Mouse (Mus musculus) lung, postnatal 0 days (tissue): ENCODE data around the gene Abca3.

Experiments
- CTCF ChIP-seq: IDR thresholded peaks from 2 replicates; pipeline ENCODE4 v1.5.1; 2016; ENCODE audit warnings: antibody characterized with exemption, mild to moderate bottlenecking
- EP300 ChIP-seq: IDR thresholded peaks from 2 replicates; pipeline ENCODE4 v1.6.1; 2016; ENCODE audit warnings: antibody characterized with exemption, mild to moderate bottlenecking, control low read depth

GRCm38 (mm10) chr17:24325051-24325450 is 26.7 kb upstream of the Abca3 start:
- no peak for TF ChIP-seq CTCF
- TF ChIP-seq EP300 = no peak
